Mouse (Mus musculus) liver, embryonic 15.5 days (tissue): ENCODE results near the gene Rfx2. TPM values are rescaled to one million over a fixed set of nuclear protein-coding genes. Genes with fewer than 3 reads are reported as not detected.
A peak's percentile ranks its signal among the peaks of the same experiment; 100 is the strongest.

Source experiments
- ATAC-seq: fragments of 200-750 bp; cut with Nextera tagmentation; 2 replicates; pipeline ENCODE4 v1.8.0; 2017; ENCODE audit warnings: moderate number of reproducible peaks, mild to moderate bottlenecking, moderate library complexity; ENCODE audit not compliant: insufficient read depth
- H3K27ac ChIP-seq: fragments of 300-500 bp; sonication (generic); replicated peaks from 2 replicates; pipeline ENCODE4 v1.5.1; 2015; ENCODE audit warnings: mild to moderate bottlenecking, inconsistent platforms
- H3K27me3 ChIP-seq: fragments of 300-500 bp; sonication (generic); 2 replicates; pipeline ENCODE4 v1.6.1; 2015; ENCODE audit warnings: mild to moderate bottlenecking, inconsistent platforms
- H3K36me3 ChIP-seq: fragments of 300-500 bp; sonication (generic); replicated peaks from 2 replicates; pipeline ENCODE4 v1.6.1; 2015; ENCODE audit warnings: moderate library complexity, mild to moderate bottlenecking, inconsistent platforms
- H3K4me1 ChIP-seq: fragments of 300-500 bp; sonication (generic); replicated peaks from 2 replicates; pipeline ENCODE4 v1.6.1; 2015; ENCODE audit warnings: inconsistent platforms
- H3K4me2 ChIP-seq: fragments of 300-500 bp; sonication (generic); 2 replicates; pipeline ENCODE4 v1.6.1; 2015; ENCODE audit warnings: moderate library complexity, mild to moderate bottlenecking, inconsistent platforms
- H3K4me3 ChIP-seq: fragments of 300-500 bp; sonication (generic); replicated peaks from 2 replicates; pipeline ENCODE4 v1.5.1; 2015; ENCODE audit warnings: mild to moderate bottlenecking, inconsistent platforms
- H3K9ac ChIP-seq: fragments of 300-500 bp; sonication (generic); 2 replicates; pipeline ENCODE4 v1.6.1; 2015; ENCODE audit warnings: moderate library complexity, mild to moderate bottlenecking, inconsistent platforms
- H3K9me3 ChIP-seq: fragments of 300-500 bp; sonication (generic); replicated peaks from 2 replicates; pipeline ENCODE4 v1.6.1; 2016; ENCODE audit warnings: inconsistent platforms
- WGBS: fragments of 180-500 bp; shearing (Covaris S2); methylation state at CpG from one replicate; pipeline ENCODE4 v1.1.7; 2015; ENCODE audit warnings: mixed read lengths; ENCODE audit not compliant: insufficient replicate concordance; 5-methylcytosine and 5-hydroxymethylcytosine counted together
- polyA plus RNA-seq: library from polyadenylated mRNA; unstranded; fragments of >200 nt; fragmentation: Nextera tagmentation; extraction: Ambion mirVana; gene quantifications from 2 replicates; pipeline ENCODE4 v1.2.1, GENCODE M21; 2015

Gene Rfx2
- polyA plus RNA-seq, 1 experiment from 2014 or later, result 11.9 TPM

DNA sequence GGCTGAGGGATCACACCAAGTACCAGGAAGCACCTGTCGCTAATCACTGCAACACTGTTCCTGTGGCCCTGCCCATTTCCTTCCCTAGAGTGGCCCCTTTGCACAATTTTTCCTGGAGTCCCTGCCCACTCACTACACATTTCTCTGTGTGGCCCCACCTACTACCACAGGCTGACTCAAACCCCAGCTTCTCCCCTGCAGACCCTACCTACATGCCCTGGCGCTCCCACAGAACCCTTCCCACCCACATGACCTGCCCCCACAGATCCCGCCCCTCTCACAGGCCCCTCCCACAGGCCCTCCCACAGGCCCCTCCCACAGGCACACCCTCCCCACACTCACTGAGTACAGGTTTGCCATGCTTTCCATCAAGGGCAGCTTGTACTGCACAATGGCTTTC, 30.4 kb upstream of the Rfx2 start:
- peak; percentile 31 for ATAC-seq
- no peak overlapping the region; the same call in 1 of the 2 replicates for H3K4me2 ChIP-seq
- no peaks in the 10 kb centered on the region for H3K27me3 ChIP-seq
- no peak overlapping the region for H3K27ac ChIP-seq
- H3K4me3 ChIP-seq, result no peak overlapping the region
- 8% methylated on average over 3 of the region's 3 CpGs for WGBS
- H3K36me3 ChIP-seq, result no peaks in the 10 kb centered on the region
- H3K9me3 ChIP-seq, result no peaks in the 10 kb centered on the region
- H3K4me1 ChIP-seq, result peaks cover 8% of the 10 kb centered on the region
- H3K9ac ChIP-seq, result no peak overlapping the region

DNA sequence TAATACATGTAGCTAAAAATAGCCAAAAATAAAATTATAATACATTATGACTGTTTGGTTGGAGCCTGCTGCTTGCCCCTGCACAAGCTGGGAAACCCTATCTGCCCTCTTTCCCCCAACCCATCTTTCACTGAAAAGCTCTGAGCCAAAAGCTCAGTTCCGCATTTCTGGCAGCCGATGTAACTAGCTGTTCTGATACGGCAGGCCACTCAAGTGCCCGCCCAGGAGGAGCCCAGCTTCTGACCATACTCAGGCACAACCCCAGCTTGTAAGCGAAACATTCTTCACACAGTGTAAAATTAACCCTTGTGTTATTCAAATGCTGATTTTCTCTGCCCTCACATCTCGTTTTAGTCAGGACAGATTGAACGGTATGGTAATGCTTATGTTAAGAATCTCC, 28.1 kb upstream of the Rfx2 start:
- no peak overlapping the region for H3K4me2 ChIP-seq
- WGBS, result 40% methylated on average over 7 of the region's 7 CpGs
- ATAC-seq, result no peak
- no peaks in the 10 kb centered on the region for H3K36me3 ChIP-seq
- no peak overlapping the region for H3K27ac ChIP-seq
- no peak overlapping the region for H3K4me3 ChIP-seq
- H3K27me3 ChIP-seq, result no peaks in the 10 kb centered on the region
- H3K9me3 ChIP-seq, result no peaks in the 10 kb centered on the region
- H3K9ac ChIP-seq, result no peak overlapping the region
- H3K4me1 ChIP-seq, result peaks cover 8% of the 10 kb centered on the region

DNA sequence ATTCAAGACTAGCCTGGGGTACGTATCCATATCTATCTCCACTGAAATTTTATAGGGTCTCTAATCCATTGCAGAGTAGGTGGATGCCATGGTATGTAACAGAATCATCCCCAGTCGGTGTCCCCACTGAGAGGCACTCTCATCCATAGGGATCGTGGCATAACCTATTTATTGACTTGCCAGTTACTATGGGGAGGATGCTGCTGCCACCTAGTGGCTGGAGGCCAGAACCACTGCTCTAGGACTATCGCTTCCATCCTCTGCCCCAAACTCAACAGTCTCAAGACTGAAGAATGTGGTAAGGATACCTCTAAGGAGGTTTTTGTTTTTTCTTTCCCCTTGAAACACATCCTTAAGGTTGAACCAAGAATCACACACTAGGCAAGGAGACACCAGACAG, 27.4 kb upstream of the Rfx2 start:
- Histone ChIP-seq H3K27me3 (no peaks in the 10 kb centered on the region), H3K4me2 (no peak overlapping the region), H3K4me1 (peaks cover 8% of the 10 kb centered on the region), H3K27ac (no peak overlapping the region), H3K36me3 (no peaks in the 10 kb centered on the region), H3K4me3 (no peak overlapping the region), H3K9me3 (no peaks in the 10 kb centered on the region), H3K9ac (no peak overlapping the region)
- ATAC-seq, result no peak
- 38% methylated on average over 4 of the region's 4 CpGs for WGBS

DNA sequence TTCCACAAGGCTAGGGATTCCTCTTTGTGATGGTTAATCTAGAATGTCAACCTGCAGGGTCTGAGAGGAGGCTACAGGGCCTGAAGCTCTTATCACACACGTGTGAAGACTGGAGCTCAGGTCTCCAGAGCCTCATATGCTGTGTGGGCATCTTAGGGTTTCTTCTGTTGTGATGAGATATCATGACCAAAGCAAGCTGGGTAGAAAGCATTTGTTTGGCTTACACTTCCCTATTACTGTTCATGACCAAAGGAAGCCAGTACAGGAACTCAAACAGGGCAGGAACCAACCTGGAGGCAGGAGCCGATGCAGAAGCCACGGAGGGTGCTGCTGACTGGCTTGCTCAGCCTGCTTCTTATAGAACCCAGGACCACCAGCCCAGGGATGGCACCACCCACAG, 24.6 kb upstream of the Rfx2 start:
- Histone ChIP-seq H3K4me3 (no peak overlapping the region), H3K36me3 (no peaks in the 10 kb centered on the region), H3K9ac (no peak overlapping the region), H3K27me3 (no peaks in the 10 kb centered on the region), H3K27ac (no peak overlapping the region), H3K9me3 (no peaks in the 10 kb centered on the region), H3K4me1 (no peaks in the 10 kb centered on the region; the same call in none of the 2 replicates), H3K4me2 (no peak overlapping the region)
- WGBS, result 17% methylated on average over 3 of the region's 3 CpGs
- no peak for ATAC-seq

DNA sequence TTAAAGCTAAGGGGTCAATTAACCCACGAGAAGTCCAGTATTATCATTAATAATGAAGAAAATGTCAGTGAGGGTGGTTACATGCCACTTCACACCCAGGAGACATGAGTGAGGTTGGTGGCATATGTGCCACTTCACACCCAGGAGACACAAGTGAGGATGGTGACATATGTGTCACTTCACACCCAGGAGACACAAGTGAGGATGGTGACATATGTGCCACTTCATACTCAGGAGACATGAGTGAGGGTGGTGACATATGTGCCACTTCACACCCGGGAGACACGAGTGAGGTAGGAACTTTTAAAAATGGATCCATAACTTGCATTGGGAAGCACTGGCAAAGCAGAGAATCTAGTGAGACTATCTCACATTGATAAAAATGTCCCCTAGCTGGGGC, 20.4 kb upstream of the Rfx2 start:
- H3K9me3 ChIP-seq, result no peaks in the 10 kb centered on the region
- H3K4me1 ChIP-seq, result no peaks in the 10 kb centered on the region; the same call in 1 of the 2 replicates
- no peak for ATAC-seq
- H3K36me3 ChIP-seq, result no peaks in the 10 kb centered on the region
- H3K9ac ChIP-seq, result no peak overlapping the region
- H3K4me2 ChIP-seq, result no peak overlapping the region
- H3K27me3 ChIP-seq, result peaks cover 9% of the 10 kb centered on the region; the same call in 1 of the 2 replicates
- no peak overlapping the region for H3K4me3 ChIP-seq
- H3K27ac ChIP-seq, result no peak overlapping the region
- WGBS, result 63% methylated on average over 3 of the region's 3 CpGs

DNA sequence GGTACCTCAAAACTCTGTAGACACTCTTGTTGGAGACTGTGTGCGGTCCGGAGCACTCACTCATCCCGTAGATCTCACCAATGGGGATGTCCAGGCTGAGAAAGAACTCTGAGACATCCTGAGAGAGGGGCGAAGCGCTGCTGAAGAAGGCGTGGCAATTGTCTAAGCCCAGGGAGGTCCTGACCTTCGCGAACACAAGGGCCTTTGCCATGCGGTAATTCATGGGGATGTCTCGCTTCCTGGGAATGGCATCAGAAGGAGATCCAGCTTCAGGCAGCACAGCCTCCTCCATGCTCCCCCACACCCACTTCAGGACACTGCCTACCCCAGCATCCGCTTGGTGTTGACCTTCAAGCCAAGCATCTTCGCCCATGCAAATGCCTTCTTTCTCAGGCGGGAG, 18.9 kb upstream of the Rfx2 start:
- no peaks in the 10 kb centered on the region for H3K36me3 ChIP-seq
- WGBS, result 77% methylated on average over 13 of the region's 13 CpGs
- no peak overlapping the region for H3K4me2 ChIP-seq
- no peak overlapping the region for H3K4me3 ChIP-seq
- H3K4me1 ChIP-seq, result no peaks in the 10 kb centered on the region
- no peak overlapping the region for H3K9ac ChIP-seq
- no peak for ATAC-seq
- H3K27me3 ChIP-seq, result peaks cover 9% of the 10 kb centered on the region; the same call in 1 of the 2 replicates
- H3K27ac ChIP-seq, result no peak overlapping the region
- no peaks in the 10 kb centered on the region for H3K9me3 ChIP-seq

DNA sequence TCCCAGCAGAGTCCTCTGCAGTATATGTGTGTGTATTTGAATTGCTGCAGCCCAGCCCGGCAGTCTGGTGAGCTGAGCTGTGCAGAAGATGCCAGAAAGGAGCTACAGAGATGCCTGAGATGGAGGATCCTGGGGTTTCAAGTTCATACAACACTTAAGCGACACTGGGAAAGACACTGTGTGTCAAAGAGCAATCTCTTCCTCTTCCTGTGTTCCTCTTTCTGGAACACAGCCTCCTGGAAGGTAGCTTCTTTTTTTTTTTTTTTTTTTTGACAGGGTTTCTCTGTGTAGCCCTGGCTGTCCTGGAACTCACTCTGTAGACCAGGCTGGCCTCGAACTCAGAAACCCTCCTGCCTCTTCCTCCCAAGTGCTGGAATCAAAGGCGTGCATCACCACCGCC, 18.0 kb upstream of the Rfx2 start:
- Histone ChIP-seq H3K27ac (no peak overlapping the region), H3K4me2 (no peak overlapping the region), H3K36me3 (no peaks in the 10 kb centered on the region), H3K4me1 (no peaks in the 10 kb centered on the region), H3K27me3 (peaks cover 9% of the 10 kb centered on the region; the same call in 1 of the 2 replicates), H3K9ac (no peak overlapping the region), H3K4me3 (no peak overlapping the region), H3K9me3 (no peaks in the 10 kb centered on the region)
- WGBS, result 53% methylated on average over 5 of the region's 5 CpGs
- ATAC-seq, result no peak

DNA sequence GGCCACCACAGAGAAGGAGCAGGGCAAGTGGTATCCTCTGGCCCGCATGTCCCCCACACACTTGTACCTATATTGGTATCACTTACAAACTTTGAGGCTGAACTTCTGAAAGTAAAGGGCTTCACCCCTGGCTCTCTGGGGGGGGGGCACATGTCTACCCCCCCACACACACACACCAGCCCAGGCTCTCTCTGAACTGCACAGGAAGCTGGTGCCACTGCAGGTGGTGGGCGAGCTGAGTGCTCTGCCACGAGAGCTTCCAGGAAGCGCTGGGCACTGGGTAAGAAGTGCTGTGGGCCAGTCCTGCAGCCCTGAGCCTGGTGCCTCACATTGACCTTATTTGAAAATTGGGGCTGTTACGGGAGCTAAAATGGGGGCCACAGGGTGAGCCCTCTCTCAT, 12.9 kb upstream of the Rfx2 start:
- 61% methylated on average over 5 of the region's 5 CpGs for WGBS
- H3K4me3 ChIP-seq, result no peak overlapping the region

DNA sequence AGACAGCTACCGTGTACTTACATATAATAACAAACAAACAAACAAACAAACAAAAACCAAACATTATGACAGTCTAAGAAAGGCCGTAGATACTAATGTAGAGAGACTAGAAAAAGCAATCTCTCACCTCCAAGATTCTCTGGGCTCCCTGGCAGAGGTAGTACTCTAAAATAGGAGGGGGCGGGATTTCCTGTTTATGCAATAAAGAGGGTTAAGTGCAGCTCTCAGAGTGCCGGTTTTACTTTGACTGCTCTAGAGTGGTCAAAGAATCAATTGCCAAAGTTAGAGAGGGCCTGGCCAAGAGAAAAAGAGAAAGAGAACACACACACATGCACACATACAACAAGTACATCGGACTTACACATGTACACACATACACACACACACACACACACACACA, 11.4 kb upstream of the Rfx2 start:
- H3K36me3 ChIP-seq, result no peaks in the 10 kb centered on the region
- H3K9me3 ChIP-seq, result no peaks in the 10 kb centered on the region
- H3K4me1 ChIP-seq, result no peaks in the 10 kb centered on the region
- no peak overlapping the region for H3K4me2 ChIP-seq
- H3K27ac ChIP-seq, result no peak overlapping the region
- WGBS, result 54% methylated on average over 5 of the region's 5 CpGs
- peaks cover 18% of the 10 kb centered on the region for H3K27me3 ChIP-seq
- no peak for ATAC-seq
- no peak overlapping the region for H3K4me3 ChIP-seq
- H3K9ac ChIP-seq, result no peak overlapping the region

More for the DNA sequence above, 12.9 kb upstream of the Rfx2 start:
- Histone ChIP-seq H3K4me1 (no peaks in the 10 kb centered on the region), H3K4me2 (no peak overlapping the region), H3K36me3 (no peaks in the 10 kb centered on the region), H3K27ac (no peak overlapping the region), H3K27me3 (peaks cover 12% of the 10 kb centered on the region; the same call in 1 of the 2 replicates), H3K9ac (no peak overlapping the region), H3K9me3 (no peaks in the 10 kb centered on the region)
- ATAC-seq, result no peak

DNA sequence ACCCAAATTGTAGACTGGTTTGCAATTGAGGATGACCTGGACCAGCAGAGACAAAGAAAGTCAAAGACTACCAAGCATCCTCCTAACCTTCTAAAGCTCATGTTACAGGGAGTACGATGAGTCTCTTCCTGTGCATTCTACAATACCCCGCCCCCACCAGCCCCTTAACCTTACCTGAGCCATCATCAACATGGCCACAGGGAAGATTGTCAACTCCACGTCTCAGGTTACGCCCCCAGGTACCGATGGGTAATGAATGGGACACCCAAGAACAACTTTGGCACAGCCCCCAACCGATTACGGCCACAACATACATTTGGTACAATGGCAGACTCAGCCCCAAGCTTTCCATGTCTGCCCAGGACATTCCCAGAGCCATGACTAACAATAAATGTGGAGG, 9.7 kb upstream of the Rfx2 start:
- H3K27ac ChIP-seq, result no peak overlapping the region
- H3K4me2 ChIP-seq, result no peak overlapping the region
- H3K27me3 ChIP-seq, result peaks cover 25% of the 10 kb centered on the region
- H3K9ac ChIP-seq, result no peak overlapping the region
- 69% methylated on average over 7 of the region's 7 CpGs for WGBS
- H3K9me3 ChIP-seq, result no peaks in the 10 kb centered on the region
- no peak overlapping the region for H3K4me3 ChIP-seq
- no peak for ATAC-seq
- no peaks in the 10 kb centered on the region for H3K36me3 ChIP-seq
- H3K4me1 ChIP-seq, result peaks cover 14% of the 10 kb centered on the region

DNA sequence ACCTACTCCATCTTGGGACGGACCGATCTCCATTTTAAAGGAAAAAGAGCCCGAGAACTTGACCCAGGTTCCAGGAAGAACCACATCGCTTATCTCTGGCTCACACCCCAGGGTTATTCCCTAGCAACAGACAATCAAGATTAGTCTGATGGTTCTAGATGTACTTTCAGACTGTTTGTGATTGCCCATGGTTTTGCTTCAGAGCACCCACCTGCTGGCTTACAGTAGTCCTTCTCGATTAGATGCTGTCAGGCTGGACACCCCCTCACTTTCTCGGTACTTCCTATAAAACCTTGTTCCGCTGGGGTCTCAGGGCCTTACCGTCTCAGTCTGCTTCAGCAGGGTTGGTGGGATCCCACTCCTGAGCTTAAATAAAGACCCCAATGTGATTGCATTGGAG, 5.5 kb upstream of the Rfx2 start:
- H3K4me3 ChIP-seq, result no peak overlapping the region
- no peaks in the 10 kb centered on the region for H3K36me3 ChIP-seq
- no peak overlapping the region for H3K4me2 ChIP-seq
- no peaks in the 10 kb centered on the region for H3K9me3 ChIP-seq
- H3K9ac ChIP-seq, result no peak overlapping the region
- ATAC-seq, result no peak
- WGBS, result 51% methylated on average over 8 of the region's 8 CpGs
- no peak overlapping the region for H3K27ac ChIP-seq
- peaks cover 21% of the 10 kb centered on the region for H3K4me1 ChIP-seq
- peaks cover 25% of the 10 kb centered on the region for H3K27me3 ChIP-seq

DNA sequence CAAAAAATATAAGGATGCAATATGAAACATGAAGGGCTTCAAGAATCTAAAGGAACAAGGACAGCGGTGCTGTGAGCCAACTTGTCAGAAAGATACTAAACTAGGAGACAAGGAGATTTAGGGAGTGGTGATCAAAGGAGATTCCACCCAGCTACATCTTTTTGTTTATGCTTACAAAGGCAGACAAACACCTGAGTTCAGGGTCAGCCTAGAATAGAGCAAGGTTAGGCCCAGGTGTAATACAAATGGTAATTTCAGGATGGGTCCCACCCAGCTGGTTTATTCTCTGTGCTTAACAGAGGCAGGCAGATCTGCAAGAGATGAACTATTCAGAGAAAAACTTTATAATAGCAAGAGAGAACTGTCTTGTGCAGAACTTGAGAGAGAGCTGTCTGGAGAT, 2.6 kb upstream of the Rfx2 start:
- WGBS, result 92% methylated on average over 1 of the region's 1 CpGs
- Histone ChIP-seq H3K27ac (no peak overlapping the region), H3K4me3 (no peak overlapping the region), H3K4me1 (peaks cover 45% of the 10 kb centered on the region), H3K4me2 (no peak overlapping the region), H3K9ac (no peak overlapping the region), H3K27me3 (peaks cover 28% of the 10 kb centered on the region), H3K36me3 (no peaks in the 10 kb centered on the region), H3K9me3 (no peaks in the 10 kb centered on the region)
- no peak for ATAC-seq
